Mouse (Mus musculus): ENCODE measurements around the gene St3gal3. TPM values are rescaled to one million over a fixed set of nuclear protein-coding genes. Genes with fewer than 3 reads are reported as not detected.

Gene St3gal3
- polyA plus RNA-seq, 1 experiment from 2014 or later: 5.6 TPM

DNA sequence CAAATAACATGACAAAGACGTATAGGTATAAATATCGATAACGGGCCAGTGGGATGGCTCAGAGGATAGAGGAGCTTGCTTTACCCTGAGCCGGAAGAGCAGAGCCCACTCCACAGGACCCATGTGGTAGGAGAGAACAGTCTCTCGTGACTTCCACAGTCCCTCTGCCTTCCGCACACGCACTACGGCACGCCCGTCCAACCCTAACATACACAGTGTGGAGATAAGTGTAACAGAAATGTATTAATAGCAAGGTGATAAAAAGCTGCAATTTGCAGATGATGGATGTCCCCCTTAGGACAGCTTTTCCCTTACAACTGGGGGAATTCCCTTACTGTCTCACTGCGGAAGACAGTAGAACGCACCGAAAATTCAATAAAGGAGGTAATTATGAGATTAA lies 25.1 kb downstream of the St3gal3 start:
- Histone ChIP-seq H3K4me2 (ENCODE audit: low read depth, low read length) (no peak overlapping the region), H3K27ac (replicated peaks; ENCODE audit: low read depth, low read length) (no peak overlapping the region), H3K9ac (replicated peaks; ENCODE audit: low read length) (no peak overlapping the region), H3K9me3 (replicated peaks; ENCODE audit: control insufficient read depth, low read length) (no peaks in the 10 kb centered on the region), H3K27me3 (ENCODE audit: control insufficient read depth, insufficient read depth, low read length) (no peaks in the 10 kb centered on the region), H3K4me1 (ENCODE audit: control insufficient read depth, insufficient read depth, low read length) (no peaks in the 10 kb centered on the region), H3K4me3 (ENCODE audit: low read depth, low read length) (no peak overlapping the region), H3K36me3 (replicated peaks; ENCODE audit: control insufficient read depth, insufficient read depth, low read depth, low read length) (no peaks in the 10 kb centered on the region)
- ATAC-seq (replicated peaks; ENCODE audit: insufficient number of reproducible peaks, low FRiP score, low TSS enrichment, low read depth) (no peak), DNase-seq (ENCODE audit: low spot score) (no peak)
- WGBS: 93% methylated on average over 13 of the region's 13 CpGs

DNA sequence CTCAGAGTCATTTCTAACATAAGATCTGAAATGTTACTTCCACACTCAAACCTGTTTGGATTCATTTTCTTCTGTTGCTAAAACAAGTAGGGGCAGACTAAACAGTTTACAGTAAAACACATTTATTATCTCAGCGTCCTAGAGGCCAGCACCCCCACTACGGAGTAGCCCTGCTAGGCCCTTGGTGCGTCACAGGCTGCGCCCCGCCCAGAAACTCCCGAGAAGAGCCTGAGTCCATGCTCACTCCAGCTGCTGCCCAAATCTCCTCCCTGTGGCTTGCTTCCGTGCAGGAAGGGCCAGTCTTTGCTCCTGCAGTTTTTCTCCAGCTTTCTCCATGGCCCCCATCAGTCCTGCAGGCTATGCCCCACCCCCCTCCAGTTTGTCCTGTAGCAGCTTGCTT lies 25.9 kb downstream of the St3gal3 start:
- Histone ChIP-seq H3K9me3 (replicated peaks; ENCODE audit: control insufficient read depth, low read length) (no peaks in the 10 kb centered on the region), H3K36me3 (replicated peaks; ENCODE audit: control insufficient read depth, insufficient read depth, low read depth, low read length) (no peaks in the 10 kb centered on the region), H3K9ac (replicated peaks; ENCODE audit: low read length) (no peak overlapping the region), H3K4me2 (ENCODE audit: low read depth, low read length) (no peak overlapping the region), H3K4me1 (ENCODE audit: control insufficient read depth, insufficient read depth, low read length) (no peaks in the 10 kb centered on the region), H3K27me3 (ENCODE audit: control insufficient read depth, insufficient read depth, low read length) (no peaks in the 10 kb centered on the region), H3K4me3 (ENCODE audit: low read depth, low read length) (no peak overlapping the region), H3K27ac (replicated peaks; ENCODE audit: low read depth, low read length) (no peak overlapping the region)
- ATAC-seq (replicated peaks; ENCODE audit: insufficient number of reproducible peaks, low FRiP score, low TSS enrichment, low read depth): no peak
- DNase-seq (ENCODE audit: low spot score): no peak
- WGBS: 70% methylated on average over 7 of the region's 7 CpGs

DNA sequence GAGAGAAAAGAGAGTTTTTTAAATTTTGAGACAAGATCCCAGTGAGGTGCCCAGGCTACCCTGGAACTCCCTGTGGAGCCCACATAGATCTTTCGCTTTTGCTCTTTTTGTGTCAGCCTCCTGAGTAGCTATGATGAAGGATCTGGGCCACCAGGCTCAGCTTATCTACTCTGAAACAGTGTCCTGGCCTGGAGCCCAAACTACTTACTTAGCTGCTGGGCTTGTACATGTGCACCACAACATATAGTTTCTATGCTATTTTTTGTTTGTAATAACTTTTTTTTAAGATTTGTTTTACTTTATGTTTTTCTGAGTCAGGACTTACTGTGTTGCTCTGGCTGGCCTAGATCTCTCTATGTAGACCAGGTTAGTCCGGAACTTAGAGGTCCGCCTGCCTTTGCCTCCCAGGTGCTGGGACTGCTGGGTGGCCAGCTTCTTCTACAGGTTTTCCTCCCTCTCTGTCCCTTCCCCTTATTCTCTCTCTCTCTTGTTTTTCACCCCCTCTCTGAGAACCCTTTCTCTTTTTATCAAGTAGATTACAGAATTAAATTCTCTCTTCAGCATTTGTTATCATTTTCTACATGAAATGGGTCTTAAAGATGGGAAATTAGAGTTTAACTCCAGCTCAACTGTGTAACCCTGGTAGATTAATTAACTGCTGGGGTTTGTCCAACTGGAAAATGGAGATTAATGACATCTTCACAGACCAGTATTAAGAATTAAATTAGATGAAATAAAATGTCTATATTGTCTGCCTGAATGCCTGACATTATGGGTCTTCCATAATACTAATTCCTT lies 29.3 kb downstream of the St3gal3 start:
- H3K9ac ChIP-seq (replicated peaks; ENCODE audit: low read length): no peak overlapping the region
- no peaks in the 10 kb centered on the region for H3K4me1 ChIP-seq (ENCODE audit: control insufficient read depth, insufficient read depth, low read length)
- H3K36me3 ChIP-seq (replicated peaks; ENCODE audit: control insufficient read depth, insufficient read depth, low read depth, low read length): no peaks in the 10 kb centered on the region
- H3K4me3 ChIP-seq (ENCODE audit: low read depth, low read length): no peak overlapping the region
- no peak overlapping the region for H3K27ac ChIP-seq (replicated peaks; ENCODE audit: low read depth, low read length)
- H3K4me2 ChIP-seq (ENCODE audit: low read depth, low read length): no peak overlapping the region
- DNase-seq (ENCODE audit: low spot score) (no peak), ATAC-seq (replicated peaks; ENCODE audit: insufficient number of reproducible peaks, low FRiP score, low TSS enrichment, low read depth) (no peak)
- no peaks in the 10 kb centered on the region for H3K9me3 ChIP-seq (replicated peaks; ENCODE audit: control insufficient read depth, low read length)
- H3K27me3 ChIP-seq (ENCODE audit: control insufficient read depth, insufficient read depth, low read length): no peaks in the 10 kb centered on the region
- WGBS: 98% methylated on average over 3 of the region's 3 CpGs

DNA sequence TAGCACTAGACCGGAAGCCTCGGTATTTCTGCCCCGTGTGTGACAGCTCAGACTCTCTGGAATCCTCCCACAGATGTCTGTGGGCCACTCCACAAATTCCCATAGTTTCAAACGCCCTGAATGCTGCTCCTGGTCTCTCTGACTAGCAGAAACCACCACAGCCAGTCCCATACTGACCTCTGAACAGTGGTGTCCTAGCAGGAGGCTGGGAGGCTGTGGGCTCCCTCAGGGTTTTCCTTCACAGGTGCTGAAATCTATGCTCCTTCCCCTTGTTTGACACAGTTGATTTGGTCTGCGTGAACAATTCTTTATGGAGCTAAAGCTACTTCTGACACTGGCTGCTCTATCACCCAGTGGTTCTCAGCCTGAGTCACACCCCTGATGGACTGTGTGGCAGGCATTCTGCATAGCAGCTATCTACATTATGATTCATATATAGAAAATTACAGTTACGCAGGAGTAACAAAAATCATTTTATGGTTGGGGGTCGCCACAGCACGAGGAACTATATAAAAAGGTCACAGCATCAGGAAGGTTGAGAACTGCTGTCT lies 31.4 kb downstream of the St3gal3 start:
- WGBS: 83% methylated on average over 8 of the region's 8 CpGs
- no peak overlapping the region for H3K4me2 ChIP-seq (ENCODE audit: low read depth, low read length)
- H3K9me3 ChIP-seq (replicated peaks; ENCODE audit: control insufficient read depth, low read length): no peaks in the 10 kb centered on the region
- no peak overlapping the region for H3K9ac ChIP-seq (replicated peaks; ENCODE audit: low read length)
- no peaks in the 10 kb centered on the region for H3K4me1 ChIP-seq (ENCODE audit: control insufficient read depth, insufficient read depth, low read length)
- H3K4me3 ChIP-seq (ENCODE audit: low read depth, low read length): no peak overlapping the region
- no peak for DNase-seq (ENCODE audit: low spot score)
- ATAC-seq (replicated peaks; ENCODE audit: insufficient number of reproducible peaks, low FRiP score, low TSS enrichment, low read depth): no peak
- no peaks in the 10 kb centered on the region for H3K27me3 ChIP-seq (ENCODE audit: control insufficient read depth, insufficient read depth, low read length)
- H3K36me3 ChIP-seq (replicated peaks; ENCODE audit: control insufficient read depth, insufficient read depth, low read depth, low read length): no peaks in the 10 kb centered on the region; the same call in 1 of the 2 replicates
- H3K27ac ChIP-seq (replicated peaks; ENCODE audit: low read depth, low read length): no peak overlapping the region

DNA sequence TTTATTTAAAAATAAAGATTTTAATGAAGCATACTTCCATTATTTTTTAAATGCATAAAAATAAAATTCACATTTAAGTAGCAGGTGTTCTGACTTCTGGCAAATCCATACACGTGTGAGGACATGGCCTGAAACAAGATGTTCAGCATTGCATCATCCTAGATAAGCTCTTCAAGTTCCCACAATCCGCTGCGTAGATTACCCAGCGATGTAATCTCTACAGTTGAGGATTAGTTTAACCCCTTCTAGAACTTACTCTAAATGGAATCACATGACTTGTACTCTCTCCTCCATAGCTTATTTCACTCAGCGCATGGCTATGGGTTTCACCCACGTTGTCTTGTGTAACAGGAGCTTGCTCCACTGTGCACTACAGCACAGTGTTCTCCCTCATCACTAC lies 33.2 kb downstream of the St3gal3 start:
- Histone ChIP-seq H3K9me3 (replicated peaks; ENCODE audit: control insufficient read depth, low read length) (no peaks in the 10 kb centered on the region), H3K27ac (replicated peaks; ENCODE audit: low read depth, low read length) (no peak overlapping the region), H3K4me3 (ENCODE audit: low read depth, low read length) (no peak overlapping the region), H3K9ac (replicated peaks; ENCODE audit: low read length) (no peak overlapping the region), H3K4me2 (ENCODE audit: low read depth, low read length) (no peak overlapping the region), H3K4me1 (ENCODE audit: control insufficient read depth, insufficient read depth, low read length) (no peaks in the 10 kb centered on the region), H3K36me3 (replicated peaks; ENCODE audit: control insufficient read depth, insufficient read depth, low read depth, low read length) (no peaks in the 10 kb centered on the region; the same call in 1 of the 2 replicates), H3K27me3 (ENCODE audit: control insufficient read depth, insufficient read depth, low read length) (no peaks in the 10 kb centered on the region)
- DNase-seq (ENCODE audit: low spot score) (no peak), ATAC-seq (replicated peaks; ENCODE audit: insufficient number of reproducible peaks, low FRiP score, low TSS enrichment, low read depth) (no peak)
- WGBS: 91% methylated on average over 6 of the region's 6 CpGs

DNA sequence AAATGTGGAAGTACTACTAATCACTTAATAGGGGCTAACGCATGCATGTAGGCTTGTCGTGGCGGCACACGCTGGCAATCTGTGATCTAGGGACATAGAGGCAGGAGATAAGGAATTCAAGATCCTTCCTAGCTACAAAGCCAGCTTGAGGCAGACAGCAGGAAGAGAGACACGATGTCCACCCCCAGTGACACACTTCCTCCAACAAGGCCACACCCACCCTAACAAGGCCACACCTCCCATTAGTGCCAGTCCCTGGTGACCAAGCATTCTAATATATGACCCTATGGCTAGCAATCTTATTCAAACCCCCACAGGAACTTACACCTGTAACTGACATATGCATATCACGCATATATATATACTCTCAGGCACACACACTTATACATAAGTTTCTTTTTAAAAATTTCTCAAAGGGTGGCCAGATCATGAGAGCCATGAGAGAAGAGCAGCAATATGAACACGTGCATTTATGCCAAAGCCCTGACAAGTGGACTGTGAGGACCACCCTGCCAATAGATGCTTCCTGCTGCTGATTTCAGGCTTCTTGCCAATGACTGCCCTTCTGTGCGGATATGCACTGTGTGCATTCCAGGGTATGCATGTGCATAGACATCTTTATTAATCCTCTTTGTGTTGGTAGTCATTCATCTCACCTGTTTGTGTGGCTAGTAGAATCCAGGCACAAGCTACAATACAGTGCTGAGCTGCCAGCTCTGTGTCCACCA lies 34.9 kb downstream of the St3gal3 start:
- 92% methylated on average over 8 of the region's 8 CpGs for WGBS
- Histone ChIP-seq H3K27ac (replicated peaks; ENCODE audit: low read depth, low read length) (no peak overlapping the region), H3K4me1 (ENCODE audit: control insufficient read depth, insufficient read depth, low read length) (no peaks in the 10 kb centered on the region), H3K4me2 (ENCODE audit: low read depth, low read length) (no peak overlapping the region), H3K4me3 (ENCODE audit: low read depth, low read length) (no peak overlapping the region), H3K9me3 (replicated peaks; ENCODE audit: control insufficient read depth, low read length) (no peaks in the 10 kb centered on the region), H3K36me3 (replicated peaks; ENCODE audit: control insufficient read depth, insufficient read depth, low read depth, low read length) (no peaks in the 10 kb centered on the region; the same call in 1 of the 2 replicates), H3K27me3 (ENCODE audit: control insufficient read depth, insufficient read depth, low read length) (no peaks in the 10 kb centered on the region), H3K9ac (replicated peaks; ENCODE audit: low read length) (no peak overlapping the region)
- DNase-seq (ENCODE audit: low spot score) (no peak), ATAC-seq (replicated peaks; ENCODE audit: insufficient number of reproducible peaks, low FRiP score, low TSS enrichment, low read depth) (no peak)

DNA sequence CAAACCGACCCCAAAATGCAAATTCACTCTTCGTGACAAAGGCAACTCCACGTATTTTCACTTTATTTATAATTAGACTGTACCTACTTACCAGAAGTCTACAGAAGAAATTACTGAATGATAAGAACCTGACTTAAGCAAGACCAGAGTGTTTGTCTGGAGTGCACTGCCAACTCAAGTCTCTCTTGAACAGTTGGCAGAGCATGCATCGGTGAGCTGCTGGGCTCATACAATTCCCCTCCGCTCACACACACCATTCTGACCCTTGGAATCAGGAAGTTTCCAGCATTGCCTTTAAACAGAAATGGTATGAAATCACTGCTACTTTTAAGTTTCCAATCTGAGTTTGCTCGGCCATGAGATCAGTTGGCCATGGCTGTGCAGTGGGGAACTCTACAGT lies 36.1 kb downstream of the St3gal3 start:
- Histone ChIP-seq H3K36me3 (replicated peaks; ENCODE audit: control insufficient read depth, insufficient read depth, low read depth, low read length) (no peaks in the 10 kb centered on the region; the same call in 1 of the 2 replicates), H3K4me1 (ENCODE audit: control insufficient read depth, insufficient read depth, low read length) (no peaks in the 10 kb centered on the region), H3K4me2 (ENCODE audit: low read depth, low read length) (no peak overlapping the region), H3K9me3 (replicated peaks; ENCODE audit: control insufficient read depth, low read length) (no peaks in the 10 kb centered on the region), H3K27me3 (ENCODE audit: control insufficient read depth, insufficient read depth, low read length) (no peaks in the 10 kb centered on the region), H3K9ac (replicated peaks; ENCODE audit: low read length) (no peak overlapping the region), H3K4me3 (ENCODE audit: low read depth, low read length) (no peak overlapping the region), H3K27ac (replicated peaks; ENCODE audit: low read depth, low read length) (no peak overlapping the region)
- ATAC-seq (replicated peaks; ENCODE audit: insufficient number of reproducible peaks, low FRiP score, low TSS enrichment, low read depth) (no peak), DNase-seq (ENCODE audit: low spot score) (no peak)
- 92% methylated on average over 6 of the region's 6 CpGs for WGBS

DNA sequence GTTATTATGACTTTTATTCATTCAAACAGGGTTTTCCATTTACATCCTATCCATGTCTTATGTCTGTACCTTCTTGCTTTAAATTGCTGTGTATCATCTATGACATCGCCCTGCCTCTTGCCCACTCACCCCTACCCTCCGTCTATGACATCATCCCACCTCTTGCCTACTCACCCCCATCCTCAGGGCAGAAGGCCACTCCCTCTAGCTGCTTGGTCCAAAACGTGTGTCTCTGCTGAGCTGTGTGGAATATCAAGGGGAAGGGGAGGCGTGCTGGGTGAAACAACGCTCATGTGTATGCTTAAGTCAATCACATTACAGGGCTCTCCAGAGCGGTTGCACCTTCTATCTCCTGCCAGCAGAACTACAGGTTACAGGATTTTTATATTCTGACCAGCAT lies 38.6 kb downstream of the St3gal3 start:
- no peak for ATAC-seq (replicated peaks; ENCODE audit: insufficient number of reproducible peaks, low FRiP score, low TSS enrichment, low read depth)
- Histone ChIP-seq H3K9ac (replicated peaks; ENCODE audit: low read length) (no peak overlapping the region), H3K4me2 (ENCODE audit: low read depth, low read length) (no peak overlapping the region), H3K4me1 (ENCODE audit: control insufficient read depth, insufficient read depth, low read length) (no peaks in the 10 kb centered on the region), H3K9me3 (replicated peaks; ENCODE audit: control insufficient read depth, low read length) (no peaks in the 10 kb centered on the region), H3K27ac (replicated peaks; ENCODE audit: low read depth, low read length) (no peak overlapping the region), H3K27me3 (ENCODE audit: control insufficient read depth, insufficient read depth, low read length) (no peaks in the 10 kb centered on the region), H3K36me3 (replicated peaks; ENCODE audit: control insufficient read depth, insufficient read depth, low read depth, low read length) (no peaks in the 10 kb centered on the region; the same call in 1 of the 2 replicates), H3K4me3 (ENCODE audit: low read depth, low read length) (no peak overlapping the region)
- DNase-seq (ENCODE audit: low spot score): no peak
- WGBS: 76% methylated on average over 6 of the region's 6 CpGs

Data from embryonic facial prominence, embryonic 11.5 days (tissue).